Mouse (Mus musculus): ENCODE data around the gene Ptprf.

Ptprf gene

GRCm38 (mm10) chr4:118216726-118217595 lies 74.2 kb downstream of the Ptprf start:
- DNase-seq (ENCODE audit: low read depth, low spot score), result peak; percentile 4

- no peak for DNase-seq (ENCODE audit: low read depth, low spot score)
Observed at GRCm38 (mm10) chr4:118214891-118215290, 76.3 kb downstream of the Ptprf start.

- DNase-seq (ENCODE audit: low read depth, low spot score), result no peak
Observed at GRCm38 (mm10) chr4:118206918-118207640, 84.1 kb downstream of the Ptprf start.

- no peak for DNase-seq (ENCODE audit: low read depth, low spot score)
Observed at GRCm38 (mm10) chr4:118205906-118206305, 85.3 kb downstream of the Ptprf start.

- DNase-seq (ENCODE audit: low read depth, low spot score), result no peak
Observed at GRCm38 (mm10) chr4:118199093-118199492, 92.1 kb downstream of the Ptprf start.

DNA sequence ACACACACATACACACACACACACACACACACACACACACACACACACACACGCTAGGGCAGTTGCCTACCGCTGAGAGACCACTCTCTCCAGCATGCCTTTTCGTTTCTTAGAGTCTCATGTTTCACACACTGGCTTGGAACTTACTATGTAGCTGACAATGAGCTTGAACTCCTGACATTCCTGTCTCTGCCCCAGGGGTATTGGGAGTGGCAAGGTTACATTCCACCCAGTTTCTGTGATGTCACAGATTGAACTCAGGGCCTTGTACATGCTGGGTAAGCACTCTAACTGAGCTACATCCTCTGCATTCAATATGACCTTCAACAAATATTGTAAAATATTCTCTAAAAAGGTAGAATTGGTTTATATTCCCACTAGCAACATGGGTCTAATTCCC lies 92.6 kb downstream of the Ptprf start:
- DNase-seq (ENCODE audit: low read depth, low spot score), result no peak

DNA sequence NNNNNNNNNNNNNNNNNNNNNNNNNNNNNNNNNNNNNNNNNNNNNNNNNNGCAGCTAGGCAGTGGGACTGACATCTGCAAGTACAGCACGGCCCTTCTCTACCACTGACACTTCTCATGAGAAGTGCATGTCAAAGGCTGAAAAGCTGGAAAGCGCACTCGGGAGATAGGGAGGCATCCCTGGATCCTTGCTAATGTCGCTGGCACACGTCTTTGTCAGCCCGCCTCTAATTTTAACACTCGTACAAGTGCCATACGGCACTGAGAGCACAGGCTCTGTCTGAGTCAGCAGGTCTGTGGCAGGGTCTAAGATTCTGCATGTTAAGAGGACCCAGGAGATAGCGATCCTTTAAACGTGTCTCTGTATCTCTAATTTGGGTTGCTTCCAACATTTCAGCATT lies 95.0 kb downstream of the Ptprf start:
- DNase-seq (ENCODE audit: low read depth, low spot score), result no peak

GRCm38 (mm10) chr4:118180301-118181080 lies 110.7 kb downstream of the Ptprf start:
- DNase-seq (ENCODE audit: low read depth, low spot score), result no peak

GRCm38 (mm10) chr4:118179467-118180300 lies 111.5 kb downstream of the Ptprf start, which contains the start of gene Kdm4a:
Gene Kdm4a (minus strand): TSS chr4:118180043.
- DNase-seq (ENCODE audit: low read depth, low spot score), result peak; percentile 91

GRCm38 (mm10) chr4:118178952-118179466 lies 112.2 kb downstream of the Ptprf start:
- no peak for DNase-seq (ENCODE audit: low read depth, low spot score)

DNA sequence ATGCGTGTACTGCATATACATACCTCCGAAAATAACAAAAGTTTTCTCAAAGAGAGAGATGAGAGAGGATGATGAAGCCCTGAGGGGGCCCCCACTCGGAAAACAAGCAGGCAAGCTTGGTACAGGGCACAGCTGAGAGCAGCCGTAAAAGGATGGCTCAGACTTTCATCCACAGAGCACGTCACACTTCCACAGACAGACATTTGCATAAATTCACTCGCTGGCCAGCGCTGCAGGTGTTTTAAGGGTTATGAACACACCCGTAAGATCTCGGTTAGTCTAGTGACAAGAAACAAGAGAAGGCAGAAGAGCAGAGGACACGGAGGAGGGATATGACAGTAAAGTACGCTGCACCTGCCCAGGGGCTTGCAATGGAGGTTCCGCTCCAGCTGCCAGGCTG lies 118.7 kb downstream of the Ptprf start:
- no peak for DNase-seq (ENCODE audit: low read depth, low spot score)

DNA sequence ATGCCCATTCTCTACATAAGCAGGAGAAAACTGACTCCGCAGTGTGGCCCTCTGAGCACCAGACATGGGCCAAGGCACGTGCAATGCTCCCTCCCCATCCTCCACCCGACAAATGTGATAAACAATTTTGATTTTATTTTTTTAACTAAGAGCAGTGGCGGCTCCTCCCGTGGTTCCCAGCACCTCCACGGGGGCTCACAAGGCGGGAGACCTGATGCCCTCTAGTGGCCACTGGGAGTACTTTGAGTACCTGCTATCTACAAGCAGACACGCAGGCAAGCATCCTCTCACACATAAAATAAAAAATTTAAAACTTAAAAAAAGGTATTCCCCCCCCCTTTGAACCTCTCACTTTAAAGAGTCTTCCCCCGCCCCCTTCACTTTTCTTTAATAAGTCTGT lies 120.2 kb downstream of the Ptprf start:
- DNase-seq (ENCODE audit: low read depth, low spot score), result no peak

DNA sequence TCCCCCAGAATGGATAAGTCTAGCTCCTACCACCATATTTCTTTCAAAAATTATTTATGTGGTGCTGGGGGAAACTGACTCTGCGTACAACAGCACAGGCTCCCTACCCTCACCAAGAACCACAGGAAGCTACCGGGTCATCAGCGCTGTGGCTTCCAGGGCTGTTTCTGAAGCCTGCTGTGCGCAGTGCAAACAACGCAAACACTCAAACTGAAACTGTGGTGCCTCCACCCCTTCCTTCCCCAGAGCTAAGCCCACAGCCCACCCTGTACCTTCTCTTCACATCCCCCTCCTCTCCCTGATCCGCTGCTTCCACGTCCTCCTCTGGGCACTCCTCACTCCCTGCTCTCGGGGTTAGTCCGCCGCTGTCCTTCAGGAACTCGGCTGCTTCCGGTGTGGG lies 129.1 kb downstream of the Ptprf start:
- DNase-seq (ENCODE audit: low read depth, low spot score), result no peak
